Mouse (Mus musculus): ENCODE results near the gene Ppp2r1b. TPM values are rescaled to one million over a fixed set of nuclear protein-coding genes. Genes with fewer than 3 reads are reported as not detected.

The Ppp2r1b gene
- polyA plus RNA-seq, 1 experiment = 17.1 TPM

GRCm38 (mm10) chr9:50833786-50834185, 11.3 kb upstream of the Ppp2r1b start:
- WGBS = 36% methylated on average over 8 of the region's 8 CpGs
- Histone ChIP-seq H3K4me3 (ENCODE audit: control insufficient read depth, insufficient read depth, low read length) (no peak overlapping the region), H3K36me3 (ENCODE audit: control insufficient read depth, insufficient read depth, low read length) (no peaks in the 10 kb centered on the region), H3K27me3 (ENCODE audit: control insufficient read depth, insufficient read depth, low read length) (no peaks in the 10 kb centered on the region), H3K4me1 (replicated peaks; ENCODE audit: control insufficient read depth, insufficient read depth, low read length) (peaks cover 6% of the 10 kb centered on the region; the same call in 1 of the 2 replicates), H3K27ac (ENCODE audit: control insufficient read depth, insufficient read depth, low read length) (no peak overlapping the region)
- TF ChIP-seq POLR2A (IDR thresholded peaks at IDR 0.05; ENCODE audit: control insufficient read depth, extremely low read depth, insufficient read depth, low read length, poor library complexity) (no peak), CTCF (IDR thresholded peaks at IDR 0.05; ENCODE audit: borderline replicate concordance, control insufficient read depth, extremely low read depth, insufficient read depth, low read length, poor library complexity) (no peak)
- no peak for DNase-seq

DNA sequence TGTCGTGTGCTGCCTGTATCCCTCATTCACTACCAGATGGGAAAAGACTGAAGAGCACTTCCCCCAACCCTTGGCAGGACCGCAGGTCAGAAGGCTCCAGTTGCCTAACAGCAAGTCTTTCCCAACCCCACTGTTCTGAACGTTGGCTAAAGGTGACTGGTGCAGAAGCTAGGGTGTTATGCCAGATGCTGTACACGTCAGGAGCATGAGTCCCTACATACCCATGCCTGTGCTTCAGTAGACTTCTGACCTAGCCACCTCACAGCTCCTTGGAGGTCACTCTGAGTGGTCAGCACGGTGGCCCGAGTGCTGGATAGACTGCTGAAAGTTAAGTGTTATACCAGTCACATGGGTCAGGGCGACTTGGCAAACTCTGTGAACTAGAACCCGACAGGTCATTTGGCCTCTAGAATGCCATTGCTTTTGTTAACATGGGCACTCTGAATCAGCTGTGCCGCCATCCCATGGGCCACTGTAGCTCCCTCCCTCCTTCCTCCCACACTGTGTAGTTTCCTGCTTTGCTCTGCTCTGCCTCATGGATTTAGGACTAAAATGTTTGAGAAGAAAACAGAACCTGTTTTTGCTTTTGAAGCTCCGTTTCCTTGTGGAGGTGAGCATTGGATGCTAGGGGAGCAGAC, 9.9 kb upstream of the Ppp2r1b start:
- H3K4me1 ChIP-seq (replicated peaks; ENCODE audit: control insufficient read depth, insufficient read depth, low read length) = peaks cover 6% of the 10 kb centered on the region; the same call in 1 of the 2 replicates
- TF ChIP-seq POLR2A (IDR thresholded peaks at IDR 0.05; ENCODE audit: control insufficient read depth, extremely low read depth, insufficient read depth, low read length, poor library complexity) (no peak), CTCF (IDR thresholded peaks at IDR 0.05; ENCODE audit: borderline replicate concordance, control insufficient read depth, extremely low read depth, insufficient read depth, low read length, poor library complexity) (no peak)
- H3K36me3 ChIP-seq (ENCODE audit: control insufficient read depth, insufficient read depth, low read length) = no peaks in the 10 kb centered on the region
- no peak for DNase-seq
- H3K4me3 ChIP-seq (ENCODE audit: control insufficient read depth, insufficient read depth, low read length) = no peak overlapping the region
- H3K27me3 ChIP-seq (ENCODE audit: control insufficient read depth, insufficient read depth, low read length) = no peaks in the 10 kb centered on the region
- 95% methylated on average over 10 of the region's 10 CpGs for WGBS
- H3K27ac ChIP-seq (ENCODE audit: control insufficient read depth, insufficient read depth, low read length) = no peak overlapping the region

GRCm38 (mm10) chr9:50836097-50836496, 9.0 kb upstream of the Ppp2r1b start:
- no peak overlapping the region for H3K4me3 ChIP-seq (ENCODE audit: control insufficient read depth, insufficient read depth, low read length)
- peaks cover 10% of the 10 kb centered on the region for H3K4me1 ChIP-seq (replicated peaks; ENCODE audit: control insufficient read depth, insufficient read depth, low read length)
- no peak overlapping the region for H3K27ac ChIP-seq (ENCODE audit: control insufficient read depth, insufficient read depth, low read length)
- no peak for TF ChIP-seq POLR2A (IDR thresholded peaks at IDR 0.05; ENCODE audit: control insufficient read depth, extremely low read depth, insufficient read depth, low read length, poor library complexity)
- TF ChIP-seq CTCF (IDR thresholded peaks at IDR 0.05; ENCODE audit: borderline replicate concordance, control insufficient read depth, extremely low read depth, insufficient read depth, low read length, poor library complexity) = no peak
- DNase-seq = no peak
- H3K27me3 ChIP-seq (ENCODE audit: control insufficient read depth, insufficient read depth, low read length) = no peaks in the 10 kb centered on the region
- no peaks in the 10 kb centered on the region for H3K36me3 ChIP-seq (ENCODE audit: control insufficient read depth, insufficient read depth, low read length)
- 80% methylated on average over 4 of the region's 4 CpGs for WGBS

GRCm38 (mm10) chr9:50841079-50841789, 3.9 kb upstream of the Ppp2r1b start:
- TF ChIP-seq CTCF (IDR thresholded peaks at IDR 0.05; ENCODE audit: borderline replicate concordance, control insufficient read depth, extremely low read depth, insufficient read depth, low read length, poor library complexity) (no peak), POLR2A (IDR thresholded peaks at IDR 0.05; ENCODE audit: control insufficient read depth, extremely low read depth, insufficient read depth, low read length, poor library complexity) (no peak)
- Histone ChIP-seq H3K4me3 (ENCODE audit: control insufficient read depth, insufficient read depth, low read length) (peak overlapping the region; percentile 47), H3K27me3 (ENCODE audit: control insufficient read depth, insufficient read depth, low read length) (no peaks in the 10 kb centered on the region), H3K36me3 (ENCODE audit: control insufficient read depth, insufficient read depth, low read length) (no peaks in the 10 kb centered on the region), H3K4me1 (replicated peaks; ENCODE audit: control insufficient read depth, insufficient read depth, low read length) (peaks cover 8% of the 10 kb centered on the region), H3K27ac (ENCODE audit: control insufficient read depth, insufficient read depth, low read length) (peak overlapping the region; percentile 83)
- WGBS = 20% methylated on average over 13 of the region's 13 CpGs
- DNase-seq = no peak

DNA sequence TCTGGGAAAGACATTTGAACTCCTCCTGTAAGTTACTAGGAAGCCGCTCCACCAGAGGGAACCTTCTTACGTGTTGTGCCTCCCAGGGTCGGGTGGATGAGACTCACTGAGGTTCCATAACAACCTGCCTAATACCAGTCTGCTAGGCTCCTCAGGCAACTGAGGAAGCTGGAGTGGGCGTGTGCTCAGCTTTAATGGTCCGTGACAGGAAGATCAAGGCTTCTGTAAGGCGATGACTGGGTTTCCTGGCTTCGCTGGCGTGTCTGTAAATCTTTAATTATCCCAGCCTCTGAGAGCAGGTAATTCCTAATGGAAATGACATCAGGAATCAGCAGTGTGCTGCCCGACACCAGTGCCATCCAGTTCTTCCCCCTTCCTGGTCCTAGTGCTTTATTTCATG, 446 bp downstream of the Ppp2r1b start:
- Histone ChIP-seq H3K4me3 (ENCODE audit: control insufficient read depth, insufficient read depth, low read length) (no peak overlapping the region), H3K27ac (ENCODE audit: control insufficient read depth, insufficient read depth, low read length) (no peak overlapping the region), H3K4me1 (replicated peaks; ENCODE audit: control insufficient read depth, insufficient read depth, low read length) (peaks cover 16% of the 10 kb centered on the region), H3K36me3 (ENCODE audit: control insufficient read depth, insufficient read depth, low read length) (no peaks in the 10 kb centered on the region), H3K27me3 (ENCODE audit: control insufficient read depth, insufficient read depth, low read length) (no peaks in the 10 kb centered on the region)
- no peak for DNase-seq
- no peak for TF ChIP-seq POLR2A (IDR thresholded peaks at IDR 0.05; ENCODE audit: control insufficient read depth, extremely low read depth, insufficient read depth, low read length, poor library complexity)
- TF ChIP-seq CTCF (IDR thresholded peaks at IDR 0.05; ENCODE audit: borderline replicate concordance, control insufficient read depth, extremely low read depth, insufficient read depth, low read length, poor library complexity) = no peak
- WGBS = 85% methylated on average over 9 of the region's 9 CpGs

DNA sequence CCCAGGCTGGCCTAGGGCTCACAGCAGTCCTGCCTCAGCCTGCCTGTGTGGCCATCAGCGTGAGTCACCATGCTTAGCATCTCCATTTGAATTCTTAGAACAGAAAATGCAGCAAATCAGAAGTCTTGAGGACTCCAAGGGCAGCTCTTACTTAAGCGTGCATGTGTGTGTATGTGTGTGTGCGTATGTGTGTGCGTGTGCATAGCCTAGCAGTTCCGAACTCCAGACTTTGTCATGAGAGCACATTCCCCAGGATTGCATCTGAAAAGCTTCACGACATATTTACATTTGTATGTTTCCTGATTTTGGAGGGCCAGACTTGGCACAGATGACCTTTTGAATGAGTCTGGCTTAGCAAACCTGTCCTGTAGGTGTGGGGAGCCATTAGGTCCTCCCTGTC, 2.0 kb downstream of the Ppp2r1b start:
- Histone ChIP-seq H3K27me3 (ENCODE audit: control insufficient read depth, insufficient read depth, low read length) (no peaks in the 10 kb centered on the region), H3K4me1 (replicated peaks; ENCODE audit: control insufficient read depth, insufficient read depth, low read length) (peaks cover 11% of the 10 kb centered on the region; the same call in 1 of the 2 replicates), H3K4me3 (ENCODE audit: control insufficient read depth, insufficient read depth, low read length) (no peak overlapping the region), H3K27ac (ENCODE audit: control insufficient read depth, insufficient read depth, low read length) (no peak overlapping the region), H3K36me3 (ENCODE audit: control insufficient read depth, insufficient read depth, low read length) (no peaks in the 10 kb centered on the region)
- DNase-seq = no peak
- no peak for TF ChIP-seq POLR2A (IDR thresholded peaks at IDR 0.05; ENCODE audit: control insufficient read depth, extremely low read depth, insufficient read depth, low read length, poor library complexity)
- TF ChIP-seq CTCF (IDR thresholded peaks at IDR 0.05; ENCODE audit: borderline replicate concordance, control insufficient read depth, extremely low read depth, insufficient read depth, low read length, poor library complexity) = no peak
- 94% methylated on average over 6 of the region's 6 CpGs for WGBS

Measured in thymus, adult 2 months (tissue).